Mouse (Mus musculus) gastrocnemius, postnatal 25 days (tissue): ENCODE data around the gene Prph2. TPM values are rescaled to one million over a fixed set of nuclear protein-coding genes. Genes with fewer than 3 reads are reported as not detected.
A peak's percentile ranks its signal among the peaks of the same experiment; 100 is the strongest.

ENCODE experiments used
- DNase-seq: peaks from one replicate; pipeline ENCODE4 v3.0.0; 2022
- total RNA-seq, 2 experiments: library from RNA; stranded (reverse); gene quantifications; 1 replicate in 1 of 2; 2 replicates in 1 of 2; pipeline ENCODE4 v1.2.3; 2021

Prph2 gene
- total RNA-seq, 2 experiments from 2014 or later: not detected

DNA sequence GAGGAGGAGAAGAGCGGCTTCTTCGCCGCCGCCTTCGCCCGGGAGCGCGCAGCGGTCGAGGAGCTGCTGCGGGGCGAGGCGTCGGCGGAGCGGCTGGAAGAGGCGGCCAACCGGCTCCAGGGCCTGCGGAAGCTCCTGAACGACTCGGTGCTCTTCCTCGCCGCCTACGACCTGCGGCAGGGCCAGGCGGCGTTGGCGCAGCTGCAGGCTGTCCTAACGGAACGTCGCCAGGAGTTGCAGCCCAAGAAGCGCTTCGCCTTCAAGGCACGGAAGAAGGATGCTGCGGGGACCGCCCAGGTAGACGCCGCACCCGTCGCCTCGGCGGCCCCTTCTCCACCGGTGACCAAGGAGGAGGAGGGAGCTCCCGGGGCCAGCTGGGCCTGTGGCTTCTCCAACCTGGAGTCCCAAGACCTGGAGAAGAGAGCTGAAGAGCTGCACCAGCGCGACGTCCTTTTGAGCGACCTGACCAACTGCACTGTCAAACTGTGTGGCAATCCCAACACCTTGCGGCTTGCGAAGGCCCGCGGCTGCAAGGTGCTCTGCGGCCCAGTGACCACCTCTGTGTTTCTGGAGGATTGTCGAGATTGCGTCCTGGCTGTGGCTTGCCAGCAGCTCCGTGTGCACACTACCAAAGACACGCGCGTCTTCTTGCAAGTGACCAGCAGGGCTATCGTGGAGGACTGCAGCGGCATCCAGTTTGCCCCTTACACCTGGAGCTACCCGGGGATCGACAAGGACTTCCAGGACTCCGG lies 19.2 kb upstream of the Prph2 start:
- peak; percentile 50 for DNase-seq

DNA sequence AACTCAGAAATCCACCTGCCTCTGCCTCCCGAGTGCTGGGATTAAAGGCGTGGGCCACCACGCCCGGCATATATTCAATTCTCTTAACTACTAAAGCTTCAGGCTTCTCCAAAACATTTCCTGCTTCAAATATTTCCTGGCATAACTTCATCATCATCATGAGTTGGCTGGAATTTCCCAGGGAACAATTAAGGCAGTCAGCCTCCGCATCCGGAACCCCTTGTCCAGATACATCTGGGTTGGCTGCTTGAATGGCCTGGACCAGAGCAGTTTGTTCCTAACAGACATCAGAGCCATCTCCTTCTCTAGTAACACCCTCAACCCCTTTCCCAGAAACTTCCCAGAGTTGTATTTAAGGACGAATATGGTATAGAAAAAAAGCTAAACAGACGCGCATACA lies 14.8 kb upstream of the Prph2 start:
- peak; percentile 34 for DNase-seq

DNA sequence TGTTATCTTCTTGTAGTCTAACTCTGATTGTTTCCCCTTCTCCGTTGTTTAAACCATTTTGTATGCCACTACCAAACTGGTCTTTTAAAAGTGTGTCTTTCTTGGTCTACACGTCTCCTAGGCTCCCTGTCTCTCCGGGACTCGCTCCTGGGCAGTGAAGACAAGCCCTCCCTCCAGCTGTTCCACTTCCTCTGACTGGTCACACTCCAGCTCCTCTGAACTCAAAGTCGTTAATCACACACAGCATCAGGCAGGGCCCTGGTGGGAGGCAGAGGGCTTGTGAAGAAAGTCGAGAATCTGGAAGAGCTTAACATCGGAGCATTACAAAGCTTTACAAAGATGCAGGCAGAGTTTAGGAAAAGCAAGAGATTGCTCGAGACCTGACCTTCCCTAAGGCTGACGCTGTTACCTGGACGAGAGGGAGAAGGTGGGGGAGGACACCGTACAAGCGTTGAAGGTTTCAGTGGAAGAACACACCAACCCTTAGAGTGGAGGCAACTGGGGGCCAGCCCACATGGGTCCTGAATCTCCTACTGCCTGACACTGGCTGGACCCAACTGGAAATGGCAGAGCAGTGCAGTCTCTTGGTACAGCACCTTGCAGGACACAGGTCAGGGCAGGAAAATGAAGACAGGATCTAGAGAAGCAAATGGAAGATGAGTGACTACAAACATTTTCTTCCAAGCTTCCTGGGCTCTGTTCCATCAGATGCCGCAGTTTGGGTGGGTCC lies 12.9 kb upstream of the Prph2 start:
- no peak for DNase-seq

DNA sequence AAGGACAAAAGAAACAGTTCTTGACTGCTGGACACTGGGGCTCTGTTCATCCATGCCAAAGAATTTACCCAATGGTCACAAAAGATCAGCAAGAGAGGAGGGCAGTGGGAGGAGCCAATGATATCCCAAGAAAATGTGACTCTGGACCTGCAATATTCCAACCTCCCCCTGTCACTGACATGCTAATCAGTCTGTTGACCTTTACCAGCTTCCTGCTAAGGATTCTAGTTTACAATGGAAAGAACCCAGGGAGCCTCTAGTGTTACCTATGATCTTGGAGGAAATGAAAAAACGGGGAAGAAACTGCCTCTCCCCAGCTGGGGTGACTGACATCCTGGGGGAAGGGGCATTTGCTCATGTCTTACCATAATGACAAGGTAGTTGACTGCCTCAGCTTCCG lies 9.3 kb upstream of the Prph2 start:
- DNase-seq: no peak

DNA sequence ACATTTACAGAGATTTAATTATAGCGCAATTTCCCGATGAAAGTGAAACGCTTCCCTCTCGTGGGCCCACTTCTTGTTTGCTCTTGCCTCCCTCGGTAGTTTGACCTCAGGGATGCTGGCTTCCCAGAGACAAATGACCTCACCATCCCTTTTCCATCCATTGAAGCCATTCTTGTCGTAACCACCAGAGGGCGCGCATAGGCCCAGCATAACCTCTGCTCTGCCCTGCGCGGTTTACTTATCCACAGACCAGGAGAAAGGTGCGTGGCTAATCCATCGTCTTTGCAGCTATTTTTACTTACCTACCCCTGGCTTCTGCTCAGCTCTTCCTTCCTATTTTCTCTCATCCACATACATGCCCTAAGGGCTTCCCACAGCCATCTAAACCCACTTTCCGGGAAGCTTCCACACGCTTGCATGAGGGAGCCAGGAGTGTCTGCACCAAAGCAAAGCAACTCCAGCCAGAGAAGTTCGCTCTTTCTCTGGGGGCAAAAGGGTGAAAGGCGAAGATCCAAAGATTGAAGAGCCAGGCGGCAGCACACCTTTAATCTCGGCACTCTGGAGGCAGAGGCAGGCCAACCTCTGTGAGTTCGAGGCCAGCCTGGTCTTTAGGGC lies 6.3 kb upstream of the Prph2 start:
- peak; percentile 56 for DNase-seq

DNA sequence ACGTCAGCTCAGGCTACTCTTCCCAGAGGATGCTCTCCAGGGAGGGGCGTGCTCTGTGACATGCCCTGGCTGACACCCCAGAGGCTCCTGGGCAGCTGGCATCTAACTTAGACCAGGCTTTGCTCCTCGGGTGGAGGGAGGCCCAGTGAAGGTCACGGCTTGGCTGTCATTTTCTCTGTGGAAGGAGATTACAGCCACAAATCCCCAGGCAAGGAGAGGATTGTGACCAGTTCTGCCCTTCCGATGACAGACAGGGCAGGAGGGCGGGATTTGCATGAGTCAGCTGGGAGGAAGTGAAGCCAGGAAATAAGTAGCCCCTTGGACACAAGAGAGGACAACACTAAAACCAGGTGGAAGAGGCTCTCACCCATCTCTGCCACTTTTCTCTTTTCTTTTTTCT lies 2.1 kb downstream of the Prph2 start:
- DNase-seq: no peak

DNA sequence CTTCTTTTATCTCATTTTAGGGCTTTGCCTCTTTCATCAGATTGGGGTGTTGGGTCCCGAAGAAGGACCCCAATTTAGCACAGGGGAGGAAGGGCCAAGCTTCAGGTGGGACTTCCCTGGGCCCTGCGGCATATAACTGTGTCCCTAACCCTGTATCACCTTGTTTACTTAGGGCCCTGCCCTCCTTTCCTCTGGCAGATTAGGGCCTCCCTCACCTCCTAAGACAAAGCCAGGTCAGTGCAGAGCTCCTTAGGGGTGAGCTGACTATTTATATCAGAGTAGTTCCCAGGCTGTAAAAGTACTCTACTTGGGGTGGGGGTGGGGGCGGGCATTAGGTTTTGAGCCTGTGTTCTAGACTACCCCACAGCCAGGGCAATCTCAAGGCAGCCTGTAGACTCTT lies 4.9 kb downstream of the Prph2 start:
- no peak for DNase-seq

DNA sequence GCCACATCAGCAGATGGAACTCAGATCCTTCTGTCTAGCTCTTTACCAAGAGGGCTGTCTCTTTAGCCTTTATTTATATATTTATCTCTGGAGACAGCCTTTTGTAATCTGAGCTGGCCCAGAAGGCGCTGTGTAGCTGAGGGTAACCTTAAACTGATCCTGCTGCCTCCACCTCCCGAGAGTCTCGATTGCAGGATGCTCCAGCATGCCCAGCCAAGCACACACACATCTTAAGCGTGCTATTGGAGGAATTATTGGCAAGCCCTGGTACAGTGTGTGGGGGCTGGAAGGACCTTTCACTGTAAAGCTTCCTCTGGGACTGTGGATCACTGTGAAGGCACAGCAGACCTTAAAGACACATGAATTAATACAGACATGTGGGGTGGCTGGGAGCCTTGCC lies 8.7 kb downstream of the Prph2 start:
- no peak for DNase-seq

DNA sequence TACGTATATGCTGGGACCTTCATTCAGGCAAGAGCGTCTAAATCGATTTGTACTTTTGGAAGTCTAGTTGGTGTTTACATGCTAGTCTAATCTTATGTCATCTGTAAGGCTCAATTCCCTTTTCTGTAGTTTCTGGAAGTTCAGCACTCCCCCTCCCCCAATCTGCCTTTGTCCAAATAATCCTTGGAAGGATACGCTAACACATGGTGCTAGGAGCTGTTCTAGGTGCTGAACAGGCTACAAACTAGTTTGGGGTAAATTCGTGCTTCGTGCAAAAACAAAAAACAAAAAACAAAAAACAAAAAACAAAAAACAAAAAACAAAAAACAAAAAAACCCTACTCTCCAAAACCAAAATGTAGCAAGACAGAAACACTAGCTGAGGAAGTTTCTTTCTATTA lies 10.6 kb downstream of the Prph2 start:
- no peak for DNase-seq

DNA sequence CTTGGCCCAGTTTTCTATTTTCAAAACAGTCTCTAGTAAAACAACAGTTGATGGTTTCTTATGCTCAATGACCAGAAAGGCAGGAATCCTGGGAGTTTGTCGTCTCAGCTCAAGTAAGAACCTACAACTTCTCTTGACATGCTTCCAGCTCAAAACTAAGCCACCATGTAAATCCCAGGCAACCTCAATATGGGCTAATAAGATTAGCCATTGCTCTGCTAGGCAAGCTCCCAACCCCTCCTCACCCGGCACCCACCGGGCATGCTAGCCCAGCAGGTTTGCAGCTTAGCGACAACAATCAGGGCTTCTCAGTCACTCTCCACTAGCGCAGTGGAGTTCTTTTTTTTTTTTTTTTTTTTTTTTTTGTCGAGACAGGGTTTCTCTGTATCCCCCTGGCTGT lies 15.9 kb downstream of the Prph2 start:
- no peak for DNase-seq

DNA sequence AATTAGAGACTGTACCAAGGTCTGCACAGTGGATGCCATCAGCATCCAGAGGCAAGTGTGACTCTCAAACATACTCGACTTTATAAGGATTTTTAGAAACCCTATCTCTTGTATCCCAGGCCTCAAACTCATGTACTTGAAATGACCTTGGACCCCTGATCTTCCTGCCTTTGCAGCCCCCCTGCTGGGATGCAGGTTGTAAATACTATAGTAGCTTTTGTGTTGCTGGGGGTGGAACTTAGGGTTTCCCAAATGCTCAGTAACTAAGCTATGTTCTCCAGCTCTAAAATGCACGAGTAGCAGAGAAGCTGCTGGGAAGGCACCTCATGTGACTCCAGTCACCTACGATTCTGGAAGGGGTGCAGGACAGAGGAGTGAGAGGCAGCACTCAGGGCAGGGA lies 16.7 kb downstream of the Prph2 start:
- DNase-seq: no peak

DNA sequence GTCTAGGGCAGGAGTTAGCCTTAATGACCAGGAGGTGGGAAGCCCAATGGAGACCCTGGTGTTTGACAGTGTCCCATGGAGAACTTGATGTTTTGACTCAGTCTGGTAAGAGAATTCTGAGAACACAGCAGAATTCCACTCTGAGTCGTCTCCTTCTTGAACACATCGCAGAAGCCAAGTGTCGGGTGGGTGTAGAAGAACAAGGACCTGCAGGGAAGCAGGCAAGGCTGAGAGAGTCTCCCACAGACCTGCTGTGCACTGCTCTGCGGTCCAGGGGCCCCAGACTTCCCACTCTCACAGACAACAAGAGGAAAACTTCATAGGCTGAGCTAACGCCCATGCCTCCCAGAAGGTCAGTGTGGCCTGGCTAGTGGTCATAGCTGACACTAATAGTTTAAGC lies 17.5 kb downstream of the Prph2 start:
- DNase-seq: no peak

DNA sequence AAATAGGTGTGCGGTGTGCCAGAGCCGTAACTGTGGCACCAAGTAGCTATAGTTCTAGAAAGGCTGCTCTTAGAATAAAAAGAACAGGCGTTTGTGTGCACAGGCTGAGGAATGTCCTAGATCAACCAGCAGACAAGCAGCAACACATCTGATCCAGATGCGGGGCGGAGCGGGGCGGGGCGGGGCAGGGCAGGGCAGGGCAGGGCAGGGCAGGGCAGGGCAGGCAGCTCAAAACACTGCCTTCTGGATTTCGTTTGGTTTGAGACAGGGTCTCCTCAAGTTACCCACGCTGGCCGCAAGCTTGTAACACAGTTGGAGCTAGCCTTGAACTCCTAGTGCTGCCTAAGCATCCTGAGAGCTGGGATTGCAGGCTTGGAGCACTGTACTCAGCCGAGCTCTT lies 19.0 kb downstream of the Prph2 start:
- DNase-seq: no peak

DNA sequence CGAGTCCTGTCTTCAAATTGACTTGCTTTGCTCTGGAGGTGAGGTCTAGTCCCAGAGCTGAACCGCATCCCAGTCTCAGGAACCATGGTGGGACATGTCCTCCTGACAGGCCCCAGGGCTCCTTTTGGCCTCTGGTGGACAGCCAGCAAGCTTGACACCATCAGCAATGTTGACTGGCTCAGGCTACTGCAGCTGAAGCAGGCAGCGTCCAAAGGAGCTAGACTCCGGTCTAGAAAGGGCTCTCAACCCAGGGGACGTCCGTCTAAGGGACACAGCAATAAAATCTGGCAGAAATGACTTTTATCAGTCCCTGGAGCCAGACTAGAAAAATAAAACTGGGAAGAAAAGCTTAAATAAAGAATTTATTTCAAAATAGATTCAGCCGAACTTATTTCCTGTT lies 19.6 kb downstream of the Prph2 start:
- DNase-seq: no peak

DNA sequence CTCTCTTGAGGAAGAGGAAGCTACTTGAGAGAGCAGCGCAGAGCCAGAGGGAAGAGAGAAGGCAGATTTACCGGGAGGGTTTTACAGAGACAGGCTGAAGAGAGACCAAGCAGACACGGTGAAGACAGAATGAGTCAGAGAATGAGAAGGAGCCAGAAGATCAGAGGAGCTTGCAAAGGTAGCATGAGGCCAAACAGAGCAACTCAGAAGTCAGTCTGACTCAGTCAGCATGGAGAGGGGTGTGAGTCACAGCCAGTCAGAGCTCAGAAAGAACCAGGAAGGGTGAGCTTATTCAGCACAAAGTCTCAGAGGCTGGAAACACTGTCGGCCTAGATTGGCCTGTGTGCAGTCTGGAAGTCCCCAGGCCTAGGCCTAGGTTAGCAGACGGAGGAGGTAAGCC lies 22.7 kb downstream of the Prph2 start:
- DNase-seq: no peak

DNA sequence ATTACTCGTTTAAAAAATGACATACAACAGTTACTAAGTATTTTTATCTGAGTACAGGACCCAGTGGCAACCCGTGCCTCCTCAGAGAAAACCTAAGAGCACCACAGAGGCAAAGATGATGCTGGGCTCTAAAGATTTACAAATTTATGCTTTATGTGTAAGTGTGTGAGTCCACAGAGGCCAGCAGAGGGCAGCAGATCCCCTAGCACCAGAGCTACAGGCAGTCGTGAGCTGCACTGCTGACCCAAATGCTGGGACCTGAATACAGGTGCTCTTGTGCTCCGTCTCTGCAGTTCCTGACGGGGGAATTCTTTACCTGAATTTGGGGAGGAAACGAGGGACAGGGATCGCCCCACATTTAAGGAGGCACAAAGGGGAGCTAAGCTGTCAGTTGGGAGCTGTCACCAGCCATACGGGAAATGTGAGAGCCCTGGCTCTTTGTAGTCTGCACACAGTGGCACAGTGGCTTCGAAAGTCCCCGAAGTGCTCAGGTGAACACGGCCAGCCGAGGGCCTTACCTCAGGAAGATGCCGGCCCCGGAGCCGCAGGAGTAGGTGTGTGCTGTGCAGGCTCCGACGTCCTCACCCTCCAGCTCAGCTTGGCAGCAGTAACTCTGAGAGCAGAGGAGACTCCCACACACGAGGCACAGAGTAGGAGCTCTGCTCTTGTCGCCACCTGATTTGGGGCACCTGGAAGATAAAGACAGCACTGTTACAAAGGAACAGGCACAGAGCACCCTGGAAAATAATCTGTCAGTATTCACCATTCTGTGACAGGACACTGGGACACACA lies 23.5 kb downstream of the Prph2 start:
- no peak for DNase-seq

DNA sequence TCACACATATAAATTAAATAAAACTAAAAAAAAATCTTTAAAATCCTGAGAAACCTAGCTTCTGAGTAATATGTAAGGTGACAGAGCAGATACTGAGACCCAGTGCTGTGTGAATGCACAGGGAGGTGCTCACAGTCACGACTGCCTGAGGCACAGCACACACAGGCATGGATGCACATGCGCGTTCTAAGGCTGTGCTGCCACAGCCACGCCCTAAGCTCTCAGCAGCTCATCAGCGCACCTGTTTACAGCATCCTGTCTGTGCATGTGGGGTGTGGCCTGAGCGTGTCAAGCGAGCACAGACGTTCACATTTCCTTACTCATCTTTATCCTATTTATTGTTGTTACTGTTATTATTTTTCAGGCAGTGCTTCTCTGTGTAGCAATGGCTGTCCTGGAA lies 30.2 kb downstream of the Prph2 start:
- DNase-seq: no peak

DNA sequence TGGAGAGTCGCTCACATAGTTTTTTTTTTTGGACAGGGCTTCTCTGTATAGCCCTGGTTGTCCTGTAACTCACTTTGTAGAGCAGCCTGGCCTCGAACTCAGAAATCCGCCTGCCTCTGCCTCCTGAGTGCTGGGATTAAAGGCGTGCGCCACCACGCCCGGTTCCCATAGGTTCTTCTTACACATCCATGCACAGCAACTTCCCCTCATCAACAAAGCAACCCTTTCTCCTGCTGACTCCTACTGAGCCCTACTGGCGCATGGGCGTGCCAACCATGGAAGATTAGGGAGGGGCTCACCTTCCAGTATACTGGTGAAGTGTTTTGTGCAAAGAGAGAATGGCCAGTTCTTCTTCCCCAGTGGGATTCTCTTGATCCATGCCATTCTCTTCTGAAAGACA lies 32.2 kb downstream of the Prph2 start:
- DNase-seq: no peak

DNA sequence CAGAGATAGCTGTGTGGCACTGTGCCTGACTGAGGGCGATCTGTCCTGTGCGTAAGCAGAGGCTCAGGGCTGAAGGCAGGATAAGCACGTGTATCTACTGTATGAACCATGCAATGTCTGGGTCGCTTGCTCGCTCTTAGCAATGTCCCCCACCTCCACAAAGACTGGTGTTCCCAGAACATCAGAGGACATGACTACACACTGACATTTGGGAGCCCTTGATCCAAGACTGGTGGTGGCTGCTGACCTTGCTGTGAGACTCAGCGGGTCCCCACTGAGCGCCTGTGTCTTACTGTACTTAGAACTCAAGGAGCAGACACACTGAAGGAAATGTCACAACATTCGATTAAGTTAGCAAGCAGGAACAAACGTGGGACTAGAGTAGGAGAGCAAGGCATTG lies 36.0 kb downstream of the Prph2 start:
- no peak for DNase-seq

DNA sequence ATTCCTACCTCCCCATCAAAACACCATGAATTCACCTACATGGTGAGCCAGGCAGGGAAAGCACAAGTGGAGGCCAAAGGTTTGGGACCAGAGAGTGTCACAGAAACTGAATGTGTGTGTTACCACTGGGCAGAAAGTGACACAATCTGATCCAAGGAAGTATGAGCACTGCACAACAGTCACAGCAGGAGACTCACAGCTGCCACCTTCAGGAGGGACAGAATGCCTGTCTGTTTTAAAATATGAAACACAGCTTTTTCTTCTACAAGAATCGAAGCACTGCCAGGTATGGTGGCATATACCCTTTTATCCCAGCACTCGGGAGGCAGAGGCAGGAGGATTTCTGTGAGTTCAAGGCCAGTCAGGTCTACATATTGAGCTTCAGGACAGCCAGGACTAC lies 47.8 kb downstream of the Prph2 start:
- DNase-seq: no peak

DNA sequence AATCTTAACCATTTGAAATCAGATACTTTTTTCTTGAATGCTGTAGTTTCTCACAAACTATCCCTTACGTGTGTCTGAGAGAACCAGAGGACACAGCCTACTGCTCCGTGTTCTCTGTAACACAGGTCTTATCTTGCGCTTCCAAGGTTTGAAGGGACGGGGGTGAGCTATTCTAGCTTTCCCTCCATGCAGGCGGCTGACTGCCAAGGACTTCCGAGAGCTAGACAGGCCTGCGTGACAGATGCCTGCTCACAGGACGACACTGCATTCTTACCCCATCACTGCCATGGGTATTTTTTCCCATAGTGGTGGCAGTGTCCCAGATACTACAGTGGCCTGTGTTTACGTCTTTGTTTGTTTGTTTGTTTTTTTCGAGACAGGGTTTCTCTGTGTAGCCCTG lies 50.0 kb downstream of the Prph2 start:
- DNase-seq: no peak

DNA sequence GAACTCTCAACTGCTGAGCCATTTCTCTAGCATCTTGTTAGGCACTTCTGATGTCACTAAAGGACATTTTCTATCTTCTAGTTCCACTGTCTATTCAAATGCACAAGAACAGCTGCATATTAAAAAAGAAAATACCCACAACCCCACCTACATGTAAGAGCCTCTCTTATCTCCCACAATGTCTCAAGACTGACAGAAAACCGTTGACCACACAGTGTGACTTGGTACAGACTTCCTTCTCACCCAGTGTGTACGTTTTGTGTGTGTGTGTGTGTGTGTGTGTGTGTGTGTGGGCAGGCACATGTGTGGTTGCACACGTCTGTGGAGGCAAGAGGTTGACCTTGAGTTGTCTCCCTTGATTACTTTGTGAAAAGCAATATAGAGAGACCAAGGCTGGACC lies 51.9 kb downstream of the Prph2 start:
- DNase-seq: no peak

DNA sequence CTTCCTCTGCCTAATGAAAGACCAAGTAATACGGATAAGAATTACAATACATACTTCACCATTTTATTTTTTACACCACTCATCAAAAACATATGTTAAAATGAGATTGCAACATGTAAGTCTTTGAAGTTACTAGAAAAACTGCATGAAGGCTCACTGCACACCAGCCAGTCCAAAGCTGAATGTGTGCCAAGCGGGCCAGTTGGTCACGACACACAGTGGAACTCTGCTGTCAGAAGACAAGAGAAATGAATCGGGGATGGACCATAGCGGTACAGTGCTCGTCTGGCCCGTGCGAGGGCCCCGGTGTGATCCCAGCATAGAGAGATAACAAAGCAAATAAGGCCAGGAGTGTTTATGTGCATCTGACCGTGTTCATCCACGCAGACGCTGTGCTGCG lies 52.9 kb downstream of the Prph2 start:
- no peak for DNase-seq
